Mouse (Mus musculus) liver, embryonic 15.5 days (tissue): ENCODE measurements around the gene Spen. TPM values are rescaled to one million over a fixed set of nuclear protein-coding genes. Genes with fewer than 3 reads are reported as not detected.
A peak's percentile ranks its signal among the peaks of the same experiment; 100 is the strongest.

Source experiments
- ATAC-seq: fragments of 200-750 bp; cut with Nextera tagmentation; 2 replicates; pipeline ENCODE4 v1.8.0; 2017; ENCODE audit warnings: moderate number of reproducible peaks, mild to moderate bottlenecking, moderate library complexity; ENCODE audit not compliant: insufficient read depth
- H3K27ac ChIP-seq: fragments of 300-500 bp; sonication (generic); replicated peaks from 2 replicates; pipeline ENCODE4 v1.5.1; 2015; ENCODE audit warnings: mild to moderate bottlenecking, inconsistent platforms
- H3K27me3 ChIP-seq: fragments of 300-500 bp; sonication (generic); 2 replicates; pipeline ENCODE4 v1.6.1; 2015; ENCODE audit warnings: mild to moderate bottlenecking, inconsistent platforms
- H3K36me3 ChIP-seq: fragments of 300-500 bp; sonication (generic); replicated peaks from 2 replicates; pipeline ENCODE4 v1.6.1; 2015; ENCODE audit warnings: moderate library complexity, mild to moderate bottlenecking, inconsistent platforms
- H3K4me1 ChIP-seq: fragments of 300-500 bp; sonication (generic); replicated peaks from 2 replicates; pipeline ENCODE4 v1.6.1; 2015; ENCODE audit warnings: inconsistent platforms
- H3K4me2 ChIP-seq: fragments of 300-500 bp; sonication (generic); 2 replicates; pipeline ENCODE4 v1.6.1; 2015; ENCODE audit warnings: moderate library complexity, mild to moderate bottlenecking, inconsistent platforms
- H3K4me3 ChIP-seq: fragments of 300-500 bp; sonication (generic); replicated peaks from 2 replicates; pipeline ENCODE4 v1.5.1; 2015; ENCODE audit warnings: mild to moderate bottlenecking, inconsistent platforms
- H3K9ac ChIP-seq: fragments of 300-500 bp; sonication (generic); 2 replicates; pipeline ENCODE4 v1.6.1; 2015; ENCODE audit warnings: moderate library complexity, mild to moderate bottlenecking, inconsistent platforms
- H3K9me3 ChIP-seq: fragments of 300-500 bp; sonication (generic); replicated peaks from 2 replicates; pipeline ENCODE4 v1.6.1; 2016; ENCODE audit warnings: inconsistent platforms
- WGBS: fragments of 180-500 bp; shearing (Covaris S2); methylation state at CpG from one replicate; pipeline ENCODE4 v1.1.7; 2015; ENCODE audit warnings: mixed read lengths; ENCODE audit not compliant: insufficient replicate concordance; 5-methylcytosine and 5-hydroxymethylcytosine counted together
- polyA plus RNA-seq: library from polyadenylated mRNA; unstranded; fragments of >200 nt; fragmentation: Nextera tagmentation; extraction: Ambion mirVana; gene quantifications from 2 replicates; pipeline ENCODE4 v1.2.1, GENCODE M21; 2015

Spen gene
- polyA plus RNA-seq, 1 experiment from 2014 or later = 4.7 TPM

DNA sequence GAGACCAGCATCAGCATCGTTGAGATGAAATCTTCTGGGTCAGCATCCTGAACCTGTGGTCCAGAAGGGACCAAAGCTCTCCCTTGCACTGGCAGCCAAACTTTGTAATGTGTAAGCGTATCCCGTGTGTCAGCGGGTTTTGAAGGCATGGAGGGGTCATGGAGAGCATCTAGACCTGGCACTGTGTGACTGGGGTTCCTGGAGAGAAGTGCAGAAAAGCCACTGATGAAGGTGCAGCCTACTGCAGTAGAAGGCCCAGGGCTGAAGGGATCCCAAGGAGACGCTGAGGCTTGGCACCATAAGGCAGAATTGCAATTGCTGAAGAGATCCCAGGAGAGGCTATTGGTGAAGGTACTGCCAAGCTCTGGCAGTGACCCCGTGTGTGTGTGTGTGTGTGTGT is 109.0 kb downstream of the Spen start:
- no peak overlapping the region for H3K4me2 ChIP-seq
- H3K9me3 ChIP-seq = no peaks in the 10 kb centered on the region
- no peak for ATAC-seq
- peaks cover 9% of the 10 kb centered on the region for H3K4me1 ChIP-seq
- peaks cover 37% of the 10 kb centered on the region for H3K27me3 ChIP-seq
- WGBS = 59% methylated on average over 6 of the region's 6 CpGs
- no peak overlapping the region for H3K4me3 ChIP-seq
- no peak overlapping the region for H3K9ac ChIP-seq
- H3K36me3 ChIP-seq = no peaks in the 10 kb centered on the region
- H3K27ac ChIP-seq = no peak overlapping the region

DNA sequence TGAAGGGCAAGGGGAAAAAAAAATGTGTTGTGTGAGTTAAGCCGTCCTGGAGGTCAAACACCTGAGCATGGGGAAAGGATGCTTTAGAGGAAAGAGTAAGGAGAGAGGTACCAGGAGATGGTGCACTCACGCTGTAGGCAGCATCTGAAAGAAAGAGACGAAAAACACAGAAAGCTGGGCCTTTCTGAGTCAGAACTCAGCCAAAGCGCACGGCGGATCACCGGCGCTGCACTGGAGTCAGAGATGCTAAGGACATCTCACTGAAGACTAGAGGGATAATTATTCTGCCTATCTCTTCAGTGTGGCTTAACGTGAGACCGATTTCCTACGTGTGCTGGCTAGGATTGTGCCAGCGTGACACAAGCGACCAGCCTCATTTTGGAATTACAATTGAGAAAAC is 110.5 kb downstream of the Spen start:
- Histone ChIP-seq H3K9ac (no peak overlapping the region), H3K27me3 (peaks cover 42% of the 10 kb centered on the region), H3K27ac (no peak overlapping the region), H3K4me2 (no peak overlapping the region), H3K9me3 (no peaks in the 10 kb centered on the region), H3K36me3 (no peaks in the 10 kb centered on the region), H3K4me1 (peaks cover 9% of the 10 kb centered on the region), H3K4me3 (no peak overlapping the region)
- ATAC-seq = no peak
- WGBS = 77% methylated on average over 13 of the region's 13 CpGs

DNA sequence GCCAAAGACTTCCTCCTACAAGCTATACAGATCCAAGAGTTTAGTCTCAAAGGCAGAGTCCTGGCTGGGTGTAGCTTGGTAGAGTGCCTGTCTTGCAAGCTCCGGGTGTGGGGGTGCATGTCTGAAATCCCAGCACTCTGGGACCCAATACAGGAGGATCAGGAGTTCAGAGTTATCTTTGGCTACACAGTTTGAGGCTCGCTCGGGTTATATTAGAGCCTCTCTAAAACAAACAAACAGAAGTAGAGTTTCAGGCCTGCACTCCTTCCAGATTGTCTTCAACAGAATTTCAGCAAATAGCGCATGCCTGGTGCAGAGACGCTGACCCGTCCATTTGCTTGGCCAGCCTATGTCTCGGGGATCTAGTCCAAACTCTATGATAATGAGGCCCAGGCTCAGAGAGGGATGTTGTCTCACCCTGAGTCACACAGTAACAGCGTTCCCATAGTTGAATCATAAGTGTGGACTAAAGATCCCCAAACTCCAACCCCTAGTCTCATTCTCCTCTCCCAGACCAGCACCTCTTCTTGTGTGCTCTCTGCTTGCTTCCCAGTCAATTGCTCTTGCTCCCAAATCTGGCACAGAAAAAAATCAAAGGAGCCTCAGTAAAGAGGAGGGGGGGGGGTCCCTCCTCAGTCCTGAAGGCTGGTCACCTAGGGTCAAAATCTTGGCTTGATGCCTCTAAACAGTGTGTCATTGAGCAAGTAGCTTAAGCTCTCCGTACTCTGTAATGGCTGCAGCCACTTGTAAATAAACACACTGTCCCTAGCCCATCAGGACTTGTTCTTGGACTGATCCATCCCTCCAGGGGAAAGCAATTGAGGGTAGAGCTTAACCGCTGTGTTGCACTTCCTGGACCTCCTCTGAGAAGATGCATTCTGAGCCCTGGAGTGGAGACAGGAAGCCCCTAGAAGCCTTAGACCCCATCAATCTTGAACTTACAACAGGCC is 111.3 kb downstream of the Spen start:
- Histone ChIP-seq H3K9ac (no peak overlapping the region), H3K4me2 (no peak overlapping the region), H3K27ac (no peak overlapping the region), H3K27me3 (peaks cover 42% of the 10 kb centered on the region), H3K9me3 (no peaks in the 10 kb centered on the region), H3K36me3 (no peaks in the 10 kb centered on the region), H3K4me3 (no peak overlapping the region), H3K4me1 (peaks cover 9% of the 10 kb centered on the region)
- ATAC-seq = no peak
- WGBS = 62% methylated on average over 10 of the region's 10 CpGs

DNA sequence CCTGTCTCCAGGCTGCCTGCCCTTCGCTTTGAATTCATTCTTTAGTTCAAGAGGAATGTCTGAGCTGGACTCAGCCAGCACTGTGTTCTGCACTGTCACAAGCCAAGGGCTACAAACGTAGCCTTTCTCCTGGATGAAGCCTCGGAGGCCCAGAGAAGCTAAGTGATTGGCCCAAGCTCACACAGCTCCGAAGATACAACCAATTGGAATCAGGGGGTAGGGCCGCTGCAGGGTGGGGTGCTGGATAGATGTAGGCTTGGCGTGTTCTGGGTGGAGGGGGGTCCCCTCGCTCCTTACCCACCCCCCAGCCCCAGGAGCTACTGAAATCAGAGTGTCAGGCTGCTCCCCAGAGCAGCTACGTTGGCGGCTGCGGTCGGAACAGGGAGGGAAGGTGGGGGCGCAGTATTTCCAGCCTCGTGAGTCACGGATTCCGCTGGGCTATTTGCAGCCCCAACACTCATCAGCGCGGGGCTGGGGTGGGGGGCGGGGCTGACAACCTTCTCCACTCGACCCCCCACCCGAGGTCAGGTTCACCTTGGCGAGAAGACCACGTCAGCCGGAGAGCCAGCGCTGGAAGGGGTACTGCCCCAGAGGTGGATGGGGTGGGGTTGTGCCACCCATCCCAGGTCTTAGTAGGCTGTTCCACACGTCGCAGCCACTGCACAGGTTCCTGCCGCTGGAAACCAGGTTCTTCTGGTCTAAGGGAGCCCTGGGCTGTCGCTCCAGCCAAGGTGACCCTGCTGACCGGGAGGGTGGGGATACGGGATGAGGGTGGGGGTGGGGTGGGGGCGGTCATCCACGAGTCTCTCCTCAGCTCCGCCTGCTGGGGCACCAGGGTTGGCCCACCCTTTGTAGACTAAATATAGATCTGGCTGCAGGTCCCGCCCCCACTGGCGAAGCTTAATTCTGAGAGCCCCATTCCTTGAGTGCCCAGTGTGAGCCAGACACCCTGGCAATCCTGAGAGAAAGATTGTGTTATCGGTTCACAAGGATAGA is 112.6 kb downstream of the Spen start:
- Histone ChIP-seq H3K9me3 (no peaks in the 10 kb centered on the region), H3K4me2 (peak overlapping the region; percentile 56), H3K27ac (no peak overlapping the region), H3K4me1 (peaks cover 15% of the 10 kb centered on the region), H3K27me3 (peaks cover 44% of the 10 kb centered on the region), H3K36me3 (no peaks in the 10 kb centered on the region), H3K9ac (no peak overlapping the region), H3K4me3 (0 out of 2 replicates have a peak overlapping the region, but pooled peaks have one; percentile 8)
- 5% methylated on average over 36 of the region's 36 CpGs for WGBS
- no peak for ATAC-seq

DNA sequence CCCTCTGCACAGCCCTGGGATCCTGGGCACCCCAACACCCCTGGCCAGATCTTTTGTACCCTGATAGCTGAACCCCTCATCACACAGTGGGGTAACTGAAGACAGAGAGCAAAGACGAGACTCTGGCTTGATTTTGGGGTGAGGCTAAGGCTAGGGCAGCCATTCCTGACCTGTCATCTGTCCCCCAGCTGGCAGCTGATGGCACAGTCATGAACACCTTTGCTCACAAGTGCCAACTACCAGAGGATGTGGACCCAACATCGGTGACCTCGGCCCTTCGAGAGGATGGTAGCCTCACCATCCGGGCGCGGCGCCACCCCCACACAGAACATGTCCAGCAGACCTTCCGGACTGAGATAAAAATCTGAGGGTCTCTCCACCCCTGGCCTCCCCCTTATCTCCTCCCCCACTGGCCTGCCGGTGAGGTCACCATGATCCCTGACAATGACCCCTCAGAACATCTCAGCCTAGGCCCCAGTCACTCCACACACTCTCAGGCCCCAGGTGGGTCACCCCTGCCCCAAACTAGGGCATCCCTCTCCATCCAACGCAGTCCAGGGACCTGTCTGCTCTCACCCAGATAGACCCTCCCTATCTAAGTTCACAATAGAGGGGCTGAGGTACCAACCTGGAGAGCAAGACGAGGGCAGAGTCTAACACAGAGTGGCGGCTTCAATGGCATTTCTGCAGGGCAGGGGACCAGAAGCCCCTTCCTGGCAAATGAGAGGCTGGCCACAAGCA is 114.5 kb downstream of the Spen start:
- WGBS = 80% methylated on average over 13 of the region's 13 CpGs
- peaks cover 56% of the 10 kb centered on the region for H3K27me3 ChIP-seq
- H3K4me1 ChIP-seq = peaks cover 20% of the 10 kb centered on the region
- ATAC-seq = no peak
- H3K9me3 ChIP-seq = no peaks in the 10 kb centered on the region
- H3K4me2 ChIP-seq = no peak overlapping the region
- no peaks in the 10 kb centered on the region for H3K36me3 ChIP-seq
- H3K9ac ChIP-seq = no peak overlapping the region
- no peak overlapping the region for H3K4me3 ChIP-seq
- H3K27ac ChIP-seq = no peak overlapping the region

DNA sequence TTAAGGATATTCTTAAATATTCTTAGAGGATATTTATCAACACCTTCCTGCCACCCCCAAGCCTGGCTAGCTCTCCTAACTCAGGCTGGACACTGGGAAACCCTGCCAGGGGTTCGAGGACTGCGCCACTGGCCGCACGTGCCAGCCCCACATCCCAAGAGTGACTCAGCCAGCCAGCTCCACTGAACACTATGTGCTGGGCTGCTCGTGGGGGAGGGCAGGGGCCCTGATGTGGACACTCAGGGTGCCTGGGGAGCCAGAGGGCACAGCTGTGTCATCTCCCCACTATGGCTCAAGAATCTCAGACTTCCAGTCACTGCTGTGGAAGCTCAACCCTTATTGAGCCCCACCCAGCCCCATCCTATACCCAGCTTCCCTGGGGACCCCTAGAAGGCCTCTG is 115.1 kb downstream of the Spen start:
- Histone ChIP-seq H3K9ac (no peak overlapping the region), H3K9me3 (no peaks in the 10 kb centered on the region), H3K27me3 (peaks cover 56% of the 10 kb centered on the region), H3K36me3 (no peaks in the 10 kb centered on the region), H3K4me1 (peaks cover 20% of the 10 kb centered on the region), H3K27ac (no peak overlapping the region), H3K4me2 (no peak overlapping the region), H3K4me3 (no peak overlapping the region)
- no peak for ATAC-seq
- 65% methylated on average over 5 of the region's 5 CpGs for WGBS

DNA sequence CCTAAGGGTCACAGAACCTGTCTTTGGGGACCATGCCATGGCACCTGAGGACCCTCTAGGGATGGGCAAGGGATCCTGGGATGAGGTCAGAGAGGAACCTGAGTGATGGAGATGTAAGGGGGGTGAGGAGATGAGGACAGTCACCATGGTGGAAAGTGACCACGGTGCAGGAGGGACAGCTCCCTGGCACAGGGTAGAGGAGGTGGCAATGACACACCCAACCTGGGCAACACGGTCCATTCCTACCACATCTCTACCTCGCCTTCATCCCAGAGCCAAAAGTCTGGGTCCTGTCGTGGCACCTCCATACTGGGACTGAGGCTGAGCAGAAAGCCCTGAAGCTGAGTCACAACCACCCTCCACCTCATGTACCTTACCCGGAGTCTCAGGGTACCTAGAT is 115.6 kb downstream of the Spen start:
- H3K27me3 ChIP-seq = peaks cover 51% of the 10 kb centered on the region

DNA sequence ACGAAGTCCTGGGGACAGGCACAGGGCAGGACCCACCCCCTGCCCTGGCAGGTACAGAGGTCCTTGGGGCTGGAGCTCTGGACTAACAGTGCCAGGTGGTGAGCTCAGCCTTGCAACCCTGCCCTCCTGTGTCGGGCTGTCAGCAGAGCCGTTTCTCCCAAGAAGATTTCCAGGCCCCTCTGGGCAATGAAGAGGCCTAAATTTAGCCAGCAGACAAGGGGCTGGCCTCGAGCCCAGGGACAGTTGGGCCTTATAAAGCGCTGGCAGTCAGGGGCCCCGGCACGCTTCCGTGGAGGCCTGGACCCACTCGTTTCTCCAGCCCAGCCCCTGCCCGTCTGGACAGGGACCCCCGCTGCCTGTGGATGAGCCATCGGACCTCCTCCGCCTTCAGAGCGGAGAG is 117.0 kb downstream of the Spen start:
- ATAC-seq = no peak
- H3K9ac ChIP-seq = no peak overlapping the region

More for the DNA sequence above, 115.6 kb downstream of the Spen start:
- WGBS = 58% methylated on average over 5 of the region's 5 CpGs
- Histone ChIP-seq H3K4me3 (no peak overlapping the region), H3K4me1 (peaks cover 20% of the 10 kb centered on the region), H3K9me3 (no peaks in the 10 kb centered on the region), H3K9ac (no peak overlapping the region), H3K27ac (no peak overlapping the region), H3K4me2 (no peak overlapping the region), H3K36me3 (no peaks in the 10 kb centered on the region)
- ATAC-seq = no peak

DNA sequence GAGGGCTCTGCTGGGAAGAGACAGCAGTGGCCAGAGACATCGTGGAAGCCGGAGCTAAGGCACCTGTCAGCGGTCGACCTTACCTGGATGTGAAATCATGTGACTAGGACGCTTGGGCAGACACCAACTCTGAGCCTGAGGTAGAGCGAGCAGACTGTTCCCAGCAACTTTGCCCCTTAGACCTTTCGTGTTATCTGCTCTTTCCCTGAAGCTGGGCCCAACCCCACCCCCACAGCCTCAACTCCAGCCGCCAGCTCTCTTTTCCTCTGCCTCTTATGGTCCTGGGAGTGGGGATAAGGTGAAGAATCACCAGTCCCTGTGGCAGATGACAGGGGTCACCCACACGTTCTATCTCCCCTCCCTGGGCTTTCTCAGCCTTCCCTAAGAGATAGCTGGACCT is 117.5 kb downstream of the Spen start:
- H3K9me3 ChIP-seq = no peaks in the 10 kb centered on the region
- WGBS = 37% methylated on average over 9 of the region's 9 CpGs
- no peak overlapping the region for H3K9ac ChIP-seq
- ATAC-seq = no peak
- H3K4me1 ChIP-seq = peaks cover 18% of the 10 kb centered on the region
- no peak overlapping the region for H3K4me2 ChIP-seq
- no peak overlapping the region for H3K4me3 ChIP-seq
- no peaks in the 10 kb centered on the region for H3K36me3 ChIP-seq
- no peak overlapping the region for H3K27ac ChIP-seq
- H3K27me3 ChIP-seq = peaks cover 33% of the 10 kb centered on the region

More for the DNA sequence above, 117.0 kb downstream of the Spen start:
- no peaks in the 10 kb centered on the region for H3K36me3 ChIP-seq
- no peaks in the 10 kb centered on the region for H3K9me3 ChIP-seq
- H3K4me3 ChIP-seq = no peak overlapping the region
- H3K4me1 ChIP-seq = peaks cover 20% of the 10 kb centered on the region
- H3K27ac ChIP-seq = no peak overlapping the region
- WGBS = 56% methylated on average over 14 of the region's 14 CpGs
- no peak overlapping the region for H3K4me2 ChIP-seq
- peaks cover 39% of the 10 kb centered on the region for H3K27me3 ChIP-seq

DNA sequence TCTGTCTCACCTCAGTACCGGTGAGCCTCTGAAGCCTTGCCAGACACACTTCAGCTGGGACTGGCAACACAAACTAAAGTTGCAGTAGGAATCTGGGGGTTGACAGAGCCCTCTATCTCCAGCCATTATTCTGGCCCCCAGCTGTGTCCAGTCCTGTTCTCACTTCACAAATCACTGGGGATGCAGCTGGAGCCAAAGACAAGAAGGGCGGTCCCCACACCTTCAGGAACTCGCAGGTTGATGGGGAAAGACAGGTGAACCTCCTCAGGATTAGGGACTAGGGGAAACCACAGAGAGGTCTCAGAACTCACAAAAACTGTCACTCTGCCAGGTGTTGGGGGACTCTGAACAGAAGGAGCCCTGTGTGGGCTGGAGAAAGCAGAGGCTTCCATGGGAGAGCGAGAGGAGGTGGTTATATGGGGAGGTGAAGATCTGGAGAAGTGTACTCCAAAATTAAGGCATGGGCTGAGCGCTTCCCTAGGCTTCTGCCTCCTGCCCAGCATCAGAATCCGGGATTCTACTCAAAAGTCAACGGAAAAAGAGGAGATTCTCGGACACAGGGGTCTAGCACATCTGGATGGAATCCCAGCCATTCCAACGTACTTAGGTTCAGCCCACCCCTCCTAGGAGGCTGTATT is 118.1 kb downstream of the Spen start, which contains the start of gene Hspb7:
Gene Hspb7, plus strand, starts transcription at position 588 of the 638 bp plus-strand sequence.
- whole genome bisulfite sequencing = 43% methylated on average over 9 of the region's 9 CpGs
- H3K9me3 ChIP-seq = no peaks in the 10 kb centered on the region
- H3K4me3 ChIP-seq = no peak within 1 kb of the TSS
- no peak within 1 kb of the TSS for H3K4me2 ChIP-seq
- peaks cover 28% of the 10 kb centered on the region for H3K27me3 ChIP-seq
- H3K36me3 ChIP-seq = no peaks in the 10 kb centered on the region
- no peak within 1 kb of the TSS for H3K9ac ChIP-seq
- no peak for ATAC-seq
- peaks cover 12% of the 10 kb centered on the region for H3K4me1 ChIP-seq
- H3K27ac ChIP-seq = no peak within 1 kb of the TSS
